Mouse (Mus musculus): ENCODE data around the gene Pttg1ip. TPM values are rescaled to one million over a fixed set of nuclear protein-coding genes. Genes with fewer than 3 reads are reported as not detected.

The Pttg1ip gene
- polyA plus RNA-seq, 1 experiment from 2014 or later, result 132 TPM

DNA sequence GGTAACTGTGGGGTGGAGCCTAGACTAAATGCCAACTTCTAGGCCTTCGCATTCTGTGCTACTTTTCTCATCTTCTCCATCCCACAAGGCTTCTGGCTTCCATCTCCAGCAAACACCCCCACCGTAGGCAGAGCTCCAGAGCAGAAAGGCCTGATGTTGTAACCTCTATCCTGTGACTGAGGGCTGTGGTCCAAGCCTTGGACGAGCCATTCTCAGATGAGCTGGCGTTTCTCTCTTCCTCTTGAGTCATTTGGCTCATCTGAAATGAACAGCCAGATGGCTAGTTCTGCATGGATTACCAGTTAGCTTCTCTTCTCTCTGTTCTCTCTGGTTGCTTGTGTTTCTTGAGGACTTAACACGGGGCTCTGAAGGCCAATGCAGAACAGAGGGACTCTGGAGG is 36.6 kb upstream of the Pttg1ip start:
- 70% methylated on average over 5 of the region's 5 CpGs for WGBS
- H3K9ac ChIP-seq (ENCODE audit: low read length), result no peak overlapping the region

DNA sequence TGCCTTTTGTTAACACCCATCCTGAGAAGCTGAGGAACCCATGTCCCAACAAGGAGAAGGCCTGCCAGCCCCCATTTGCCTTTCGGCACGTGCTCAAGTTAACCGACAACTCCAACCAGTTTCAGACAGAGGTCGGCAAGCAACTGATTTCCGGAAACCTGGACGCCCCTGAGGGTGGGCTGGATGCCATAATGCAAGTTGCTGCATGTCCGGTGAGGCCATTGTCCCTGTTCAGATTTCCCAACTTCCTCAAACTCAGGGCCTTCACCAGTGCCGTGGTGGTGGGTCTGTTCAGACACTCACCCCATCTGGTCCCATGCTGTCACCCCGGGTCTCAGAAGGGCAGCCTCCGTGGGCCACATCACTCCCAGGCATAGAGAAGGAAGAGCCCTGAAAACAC is 32.9 kb upstream of the Pttg1ip start:
- Histone ChIP-seq H3K4me1 (ENCODE audit: control insufficient read depth, insufficient read depth, low read length) (no peaks in the 10 kb centered on the region), H3K4me3 (ENCODE audit: low read length) (no peak overlapping the region), H3K27me3 (ENCODE audit: control insufficient read depth, insufficient read depth, low read length) (no peaks in the 10 kb centered on the region), H3K9me3 (replicated peaks; ENCODE audit: control insufficient read depth, low read length) (no peaks in the 10 kb centered on the region), H3K9ac (ENCODE audit: low read length) (no peak overlapping the region), H3K27ac (ENCODE audit: low read length) (no peak overlapping the region), H3K4me2 (ENCODE audit: low read depth, low read length) (no peak overlapping the region), H3K36me3 (ENCODE audit: control insufficient read depth, insufficient read depth) (no peaks in the 10 kb centered on the region)
- ATAC-seq (replicated peaks; ENCODE audit: extremely low read depth, insufficient read depth, low FRiP score), result no peak
- 75% methylated on average over 10 of the region's 10 CpGs for WGBS

More for the DNA sequence above, 36.6 kb upstream of the Pttg1ip start:
- ATAC-seq (replicated peaks; ENCODE audit: extremely low read depth, insufficient read depth, low FRiP score), result no peak
- Histone ChIP-seq H3K4me2 (ENCODE audit: low read depth, low read length) (no peak overlapping the region), H3K4me1 (ENCODE audit: control insufficient read depth, insufficient read depth, low read length) (no peaks in the 10 kb centered on the region), H3K9me3 (replicated peaks; ENCODE audit: control insufficient read depth, low read length) (no peaks in the 10 kb centered on the region), H3K4me3 (ENCODE audit: low read length) (no peak overlapping the region), H3K27me3 (ENCODE audit: control insufficient read depth, insufficient read depth, low read length) (no peaks in the 10 kb centered on the region), H3K27ac (ENCODE audit: low read length) (no peak overlapping the region), H3K36me3 (ENCODE audit: control insufficient read depth, insufficient read depth) (no peaks in the 10 kb centered on the region)

DNA sequence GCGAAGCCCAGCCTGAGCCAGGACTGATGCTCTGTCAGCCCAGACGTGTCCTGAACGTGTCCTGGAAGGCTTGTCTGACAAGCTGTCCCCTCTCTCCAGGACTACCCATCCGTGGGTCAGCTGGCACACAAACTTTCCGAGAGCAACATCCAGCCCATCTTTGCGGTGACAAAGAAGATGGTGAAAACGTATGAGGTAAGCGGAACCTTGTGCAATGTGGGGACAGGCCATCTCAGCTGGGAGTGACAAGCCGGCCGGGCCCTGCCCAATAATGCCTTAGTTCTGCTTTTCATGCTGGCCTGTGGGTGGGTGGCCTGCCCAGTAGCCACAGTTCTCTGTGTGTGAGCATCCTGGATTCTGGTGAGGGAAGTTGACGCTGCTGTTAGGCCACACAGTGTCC is 30.6 kb upstream of the Pttg1ip start:
- Histone ChIP-seq H3K36me3 (ENCODE audit: control insufficient read depth, insufficient read depth) (no peaks in the 10 kb centered on the region), H3K4me2 (ENCODE audit: low read depth, low read length) (no peak overlapping the region), H3K9ac (ENCODE audit: low read length) (no peak overlapping the region), H3K9me3 (replicated peaks; ENCODE audit: control insufficient read depth, low read length) (no peaks in the 10 kb centered on the region), H3K27ac (ENCODE audit: low read length) (no peak overlapping the region), H3K27me3 (ENCODE audit: control insufficient read depth, insufficient read depth, low read length) (no peaks in the 10 kb centered on the region), H3K4me1 (ENCODE audit: control insufficient read depth, insufficient read depth, low read length) (no peaks in the 10 kb centered on the region), H3K4me3 (ENCODE audit: low read length) (no peak overlapping the region)
- no peak for ATAC-seq (replicated peaks; ENCODE audit: extremely low read depth, insufficient read depth, low FRiP score)
- WGBS, result 68% methylated on average over 11 of the region's 11 CpGs

DNA sequence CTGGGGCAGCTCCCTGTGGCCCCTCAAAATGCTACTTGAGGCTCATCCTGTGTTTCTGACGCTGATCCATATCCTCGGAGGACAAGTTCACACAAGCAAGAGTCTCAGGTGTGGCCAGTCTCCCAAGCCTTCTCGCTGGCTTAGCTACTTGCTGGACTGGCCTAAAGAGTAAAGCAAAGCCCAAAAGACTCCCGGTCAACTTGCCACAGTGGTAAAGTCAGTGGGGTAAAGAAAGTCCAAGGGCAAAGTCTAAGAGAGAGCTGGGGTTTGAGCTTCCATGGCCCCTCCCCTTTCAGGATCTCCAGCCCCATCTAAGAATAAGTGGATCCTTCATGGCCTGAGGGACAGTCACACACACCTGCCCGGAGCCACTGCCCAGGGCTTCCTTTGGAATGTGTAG is 29.4 kb upstream of the Pttg1ip start:
- Histone ChIP-seq H3K9ac (ENCODE audit: low read length) (no peak overlapping the region), H3K27me3 (ENCODE audit: control insufficient read depth, insufficient read depth, low read length) (no peaks in the 10 kb centered on the region), H3K4me3 (ENCODE audit: low read length) (no peak overlapping the region), H3K27ac (ENCODE audit: low read length) (no peak overlapping the region), H3K4me1 (ENCODE audit: control insufficient read depth, insufficient read depth, low read length) (no peaks in the 10 kb centered on the region), H3K36me3 (ENCODE audit: control insufficient read depth, insufficient read depth) (no peaks in the 10 kb centered on the region), H3K9me3 (replicated peaks; ENCODE audit: control insufficient read depth, low read length) (no peaks in the 10 kb centered on the region), H3K4me2 (ENCODE audit: low read depth, low read length) (no peak overlapping the region)
- no peak for ATAC-seq (replicated peaks; ENCODE audit: extremely low read depth, insufficient read depth, low FRiP score)
- 80% methylated on average over 5 of the region's 5 CpGs for WGBS

DNA sequence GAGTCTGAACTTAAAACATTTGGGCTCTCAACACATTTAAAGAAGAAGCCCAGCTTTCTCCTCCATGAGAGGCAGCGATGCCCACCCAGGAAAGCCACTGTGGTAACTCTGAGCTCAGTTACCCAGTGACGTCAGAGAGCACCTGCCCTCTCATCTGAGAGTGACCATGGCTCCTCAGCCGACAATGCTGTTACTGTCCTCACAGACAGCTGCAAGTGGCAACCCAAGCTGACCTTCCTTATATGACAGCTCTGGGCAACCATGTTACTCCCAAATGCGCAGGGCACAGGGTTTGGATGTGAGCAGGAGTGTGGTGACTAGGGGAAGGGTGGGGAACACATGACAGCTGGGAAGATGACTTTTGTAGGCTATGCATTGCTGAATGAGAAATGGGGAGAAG is 28.2 kb upstream of the Pttg1ip start:
- H3K9ac ChIP-seq (ENCODE audit: low read length), result no peak overlapping the region
- H3K27ac ChIP-seq (ENCODE audit: low read length), result no peak overlapping the region
- no peak for ATAC-seq (replicated peaks; ENCODE audit: extremely low read depth, insufficient read depth, low FRiP score)
- H3K4me1 ChIP-seq (ENCODE audit: control insufficient read depth, insufficient read depth, low read length), result no peaks in the 10 kb centered on the region
- no peaks in the 10 kb centered on the region for H3K27me3 ChIP-seq (ENCODE audit: control insufficient read depth, insufficient read depth, low read length)
- no peak overlapping the region for H3K4me3 ChIP-seq (ENCODE audit: low read length)
- H3K4me2 ChIP-seq (ENCODE audit: low read depth, low read length), result no peak overlapping the region
- WGBS, result 74% methylated on average over 4 of the region's 4 CpGs
- H3K9me3 ChIP-seq (replicated peaks; ENCODE audit: control insufficient read depth, low read length), result no peaks in the 10 kb centered on the region
- H3K36me3 ChIP-seq (ENCODE audit: control insufficient read depth, insufficient read depth), result no peaks in the 10 kb centered on the region

DNA sequence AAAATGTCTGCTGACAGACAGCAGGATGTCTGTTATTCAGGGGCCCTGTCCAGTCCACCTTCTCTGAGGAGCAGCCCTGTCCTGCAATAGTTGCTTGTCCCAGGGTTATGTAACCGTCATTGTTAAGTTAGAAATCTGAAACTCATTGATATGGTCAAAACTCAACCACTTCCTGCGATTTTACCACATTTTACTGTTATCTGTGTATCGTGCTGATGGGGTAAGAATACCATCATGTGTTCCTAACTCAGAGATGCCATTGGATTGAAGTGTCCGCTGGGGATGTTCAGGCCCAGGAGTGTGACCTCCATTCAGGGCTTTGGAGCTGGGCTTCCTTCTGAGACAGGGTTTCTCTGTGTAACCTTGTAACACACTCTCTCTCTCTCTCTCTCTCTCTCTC is 26.6 kb upstream of the Pttg1ip start:
- no peak overlapping the region for H3K4me2 ChIP-seq (ENCODE audit: low read depth, low read length)
- H3K9me3 ChIP-seq (replicated peaks; ENCODE audit: control insufficient read depth, low read length), result no peaks in the 10 kb centered on the region
- no peaks in the 10 kb centered on the region for H3K4me1 ChIP-seq (ENCODE audit: control insufficient read depth, insufficient read depth, low read length)
- no peaks in the 10 kb centered on the region for H3K27me3 ChIP-seq (ENCODE audit: control insufficient read depth, insufficient read depth, low read length)
- ATAC-seq (replicated peaks; ENCODE audit: extremely low read depth, insufficient read depth, low FRiP score), result no peak
- WGBS, result 73% methylated on average over 4 of the region's 4 CpGs
- no peak overlapping the region for H3K9ac ChIP-seq (ENCODE audit: low read length)
- no peak overlapping the region for H3K4me3 ChIP-seq (ENCODE audit: low read length)
- H3K36me3 ChIP-seq (ENCODE audit: control insufficient read depth, insufficient read depth), result no peaks in the 10 kb centered on the region
- H3K27ac ChIP-seq (ENCODE audit: low read length), result no peak overlapping the region

DNA sequence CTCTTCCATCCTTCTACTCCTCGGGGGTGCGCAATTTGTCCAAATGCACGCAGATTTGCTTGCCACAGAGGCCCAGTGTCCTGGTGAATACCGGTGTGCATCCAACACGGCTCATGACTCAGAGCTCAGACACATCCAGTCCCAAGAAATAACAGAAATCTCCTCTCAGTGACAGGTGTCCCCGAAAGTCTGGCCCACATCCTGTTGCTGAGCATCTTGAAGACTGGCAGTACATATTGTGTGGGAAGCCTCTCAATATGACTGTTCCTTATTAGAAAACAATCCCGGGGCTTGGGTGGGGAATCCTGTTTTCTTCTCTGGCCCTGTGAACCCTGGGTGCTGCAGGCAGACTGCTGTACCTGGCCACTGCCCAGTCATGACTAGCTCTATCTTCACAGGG is 24.9 kb upstream of the Pttg1ip start:
- H3K27me3 ChIP-seq (ENCODE audit: control insufficient read depth, insufficient read depth, low read length), result no peaks in the 10 kb centered on the region
- no peak for ATAC-seq (replicated peaks; ENCODE audit: extremely low read depth, insufficient read depth, low FRiP score)
- H3K9me3 ChIP-seq (replicated peaks; ENCODE audit: control insufficient read depth, low read length), result no peaks in the 10 kb centered on the region
- H3K36me3 ChIP-seq (ENCODE audit: control insufficient read depth, insufficient read depth), result no peaks in the 10 kb centered on the region
- no peak overlapping the region for H3K4me3 ChIP-seq (ENCODE audit: low read length)
- H3K4me2 ChIP-seq (ENCODE audit: low read depth, low read length), result no peak overlapping the region
- 83% methylated on average over 7 of the region's 7 CpGs for WGBS
- no peaks in the 10 kb centered on the region for H3K4me1 ChIP-seq (ENCODE audit: control insufficient read depth, insufficient read depth, low read length)
- H3K9ac ChIP-seq (ENCODE audit: low read length), result no peak overlapping the region
- no peak overlapping the region for H3K27ac ChIP-seq (ENCODE audit: low read length)

DNA sequence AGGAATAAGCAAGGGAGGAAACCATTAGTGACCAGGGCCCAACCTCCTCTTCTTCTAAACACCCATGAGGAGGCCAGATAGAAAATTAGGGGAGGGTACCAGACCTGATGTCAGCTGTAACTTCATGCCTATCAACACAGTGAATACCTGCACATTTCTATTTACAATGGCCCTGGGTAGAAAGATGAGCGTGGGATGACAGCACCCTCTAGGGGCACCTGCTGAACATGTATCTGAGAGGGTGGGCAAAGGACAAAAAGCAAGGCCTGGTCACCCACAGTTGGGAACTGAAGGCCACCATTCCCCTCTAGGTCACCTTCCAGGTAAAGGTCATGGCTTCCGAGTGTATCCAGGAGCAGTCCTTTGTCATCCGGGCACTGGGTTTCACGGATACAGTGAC is 23.9 kb upstream of the Pttg1ip start:
- Histone ChIP-seq H3K36me3 (ENCODE audit: control insufficient read depth, insufficient read depth) (no peaks in the 10 kb centered on the region), H3K9ac (ENCODE audit: low read length) (no peak overlapping the region), H3K9me3 (replicated peaks; ENCODE audit: control insufficient read depth, low read length) (no peaks in the 10 kb centered on the region), H3K4me1 (ENCODE audit: control insufficient read depth, insufficient read depth, low read length) (no peaks in the 10 kb centered on the region), H3K27ac (ENCODE audit: low read length) (no peak overlapping the region), H3K4me3 (ENCODE audit: low read length) (no peak overlapping the region), H3K27me3 (ENCODE audit: control insufficient read depth, insufficient read depth, low read length) (no peaks in the 10 kb centered on the region), H3K4me2 (ENCODE audit: low read depth, low read length) (no peak overlapping the region)
- ATAC-seq (replicated peaks; ENCODE audit: extremely low read depth, insufficient read depth, low FRiP score), result no peak
- WGBS, result 81% methylated on average over 4 of the region's 4 CpGs

DNA sequence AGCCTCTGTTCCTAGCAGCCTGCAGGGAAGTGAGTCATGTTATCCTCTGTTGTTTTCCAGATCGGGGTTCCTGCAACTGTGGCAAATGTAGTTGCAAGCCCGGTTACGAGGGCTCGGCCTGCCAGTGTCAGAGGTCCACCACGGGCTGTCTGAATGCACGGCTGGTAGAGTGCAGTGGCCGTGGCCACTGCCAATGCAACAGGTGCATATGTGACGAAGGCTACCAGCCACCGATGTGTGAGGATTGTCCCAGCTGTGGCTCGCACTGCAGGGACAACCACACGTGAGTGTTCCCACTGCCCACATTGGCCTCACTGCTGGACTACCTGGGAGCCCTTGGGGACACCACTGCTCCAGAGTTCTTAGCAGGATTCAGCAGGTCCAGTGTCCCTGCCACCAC is 21.4 kb upstream of the Pttg1ip start:
- Histone ChIP-seq H3K4me2 (ENCODE audit: low read depth, low read length) (no peak overlapping the region), H3K9me3 (replicated peaks; ENCODE audit: control insufficient read depth, low read length) (no peaks in the 10 kb centered on the region), H3K27me3 (ENCODE audit: control insufficient read depth, insufficient read depth, low read length) (no peaks in the 10 kb centered on the region), H3K36me3 (ENCODE audit: control insufficient read depth, insufficient read depth) (no peaks in the 10 kb centered on the region), H3K4me3 (ENCODE audit: low read length) (no peak overlapping the region), H3K9ac (ENCODE audit: low read length) (no peak overlapping the region), H3K27ac (ENCODE audit: low read length) (no peak overlapping the region), H3K4me1 (ENCODE audit: control insufficient read depth, insufficient read depth, low read length) (no peaks in the 10 kb centered on the region)
- WGBS, result 84% methylated on average over 11 of the region's 11 CpGs
- ATAC-seq (replicated peaks; ENCODE audit: extremely low read depth, insufficient read depth, low FRiP score), result no peak

DNA sequence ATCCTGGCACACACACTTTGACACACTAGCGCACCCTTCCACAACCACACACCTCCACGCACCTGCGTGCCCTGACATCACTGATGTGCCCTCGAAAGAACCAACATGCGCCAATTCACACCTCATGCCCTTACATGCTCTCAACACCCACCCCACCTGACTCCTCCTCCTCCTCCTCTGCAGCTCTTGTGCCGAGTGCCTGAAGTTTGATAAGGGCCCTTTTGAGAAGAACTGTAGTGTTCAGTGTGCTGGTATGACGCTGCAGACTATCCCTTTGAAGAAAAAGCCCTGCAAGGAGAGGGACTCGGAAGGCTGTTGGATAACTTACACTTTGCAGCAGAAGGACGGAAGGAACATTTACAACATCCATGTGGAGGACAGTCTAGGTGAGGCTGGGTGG is 20.7 kb upstream of the Pttg1ip start:
- no peak for ATAC-seq (replicated peaks; ENCODE audit: extremely low read depth, insufficient read depth, low FRiP score)
- Histone ChIP-seq H3K9me3 (replicated peaks; ENCODE audit: control insufficient read depth, low read length) (no peaks in the 10 kb centered on the region), H3K4me3 (ENCODE audit: low read length) (no peak overlapping the region), H3K27ac (ENCODE audit: low read length) (no peak overlapping the region), H3K27me3 (ENCODE audit: control insufficient read depth, insufficient read depth, low read length) (no peaks in the 10 kb centered on the region), H3K9ac (ENCODE audit: low read length) (no peak overlapping the region), H3K4me2 (ENCODE audit: low read depth, low read length) (no peak overlapping the region), H3K4me1 (ENCODE audit: control insufficient read depth, insufficient read depth, low read length) (no peaks in the 10 kb centered on the region), H3K36me3 (ENCODE audit: control insufficient read depth, insufficient read depth) (no peaks in the 10 kb centered on the region)
- WGBS, result 63% methylated on average over 9 of the region's 9 CpGs

All from heart, embryonic 16.5 days (tissue).